Mouse (Mus musculus): ENCODE data around the gene Zdhhc4.

GRCm38 (mm10) chr5:143289299-143289698, 39.8 kb downstream of the Zdhhc4 start:
- no peak for TF ChIP-seq EP300 (IDR thresholded peaks at IDR 0.05; ENCODE audit: low read depth)
- no peak for TF ChIP-seq CTCF (IDR thresholded peaks at IDR 0.05; ENCODE audit: low read depth)
